Mouse (Mus musculus) kidney, adult 11 months (tissue): ENCODE results near the gene Gm1043.

ENCODE experiments used
- DNase-seq: peaks from one replicate; pipeline ENCODE4 v3.0.0; 2022

Gene Gm1043

DNA sequence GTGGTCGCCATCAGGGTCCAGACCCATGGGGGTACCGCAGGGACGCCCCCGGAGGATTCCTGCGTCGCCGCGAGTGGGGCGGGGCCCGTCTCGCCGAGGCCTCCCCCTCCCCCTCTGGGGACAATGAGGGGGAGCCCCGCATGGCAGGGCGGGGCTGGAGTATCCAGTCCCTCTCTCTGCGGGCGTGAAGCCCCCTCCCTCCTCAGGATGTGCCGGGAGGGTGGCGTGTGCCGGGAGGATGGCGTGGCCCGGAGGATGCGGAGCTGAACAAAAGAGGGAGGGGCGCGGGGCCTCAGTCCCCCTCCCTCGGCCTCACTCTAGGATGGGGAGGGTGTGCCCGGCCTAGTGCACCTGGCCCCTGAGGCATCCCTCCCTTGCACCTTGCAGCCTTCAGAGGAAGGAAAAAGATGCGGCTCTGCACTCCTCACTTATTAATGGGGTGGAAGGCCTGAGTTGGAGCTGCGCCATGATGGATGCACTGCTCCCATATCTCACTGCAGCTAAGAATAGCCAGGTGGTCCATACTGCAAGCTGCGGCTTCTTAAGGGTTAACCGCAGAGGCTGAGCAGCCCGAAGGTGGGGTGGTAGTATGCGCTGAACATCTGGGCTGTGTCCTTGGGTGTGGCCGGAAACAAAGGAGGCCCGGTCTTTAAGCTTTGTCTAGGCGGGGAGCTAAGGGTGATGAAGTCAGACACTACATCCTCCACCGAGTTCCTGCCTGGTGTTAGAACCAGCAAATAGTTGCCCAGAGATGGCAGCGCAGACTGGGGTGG, 161.2 kb downstream of the Gm1043 start:
- no peak for DNase-seq

DNA sequence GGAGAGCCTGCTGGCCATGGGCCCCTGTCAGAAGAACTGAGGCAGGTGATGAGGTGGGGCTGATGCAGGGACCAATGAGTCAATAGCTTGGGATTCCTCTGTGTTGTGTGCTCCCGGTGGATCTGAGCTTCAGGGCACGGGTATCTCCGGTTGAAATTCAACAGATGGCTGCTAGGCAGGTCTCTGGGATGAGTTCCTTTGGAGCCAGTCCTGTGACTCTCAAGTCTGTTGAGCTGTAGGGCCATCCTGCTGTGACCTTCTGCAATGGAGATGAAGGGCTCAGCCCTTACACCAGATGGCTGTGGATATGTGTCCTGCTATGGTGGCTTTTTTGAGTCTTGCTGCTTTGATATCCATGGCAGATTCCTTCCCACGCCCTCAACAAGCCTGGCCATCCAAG, 162.3 kb downstream of the Gm1043 start:
- no peak for DNase-seq

DNA sequence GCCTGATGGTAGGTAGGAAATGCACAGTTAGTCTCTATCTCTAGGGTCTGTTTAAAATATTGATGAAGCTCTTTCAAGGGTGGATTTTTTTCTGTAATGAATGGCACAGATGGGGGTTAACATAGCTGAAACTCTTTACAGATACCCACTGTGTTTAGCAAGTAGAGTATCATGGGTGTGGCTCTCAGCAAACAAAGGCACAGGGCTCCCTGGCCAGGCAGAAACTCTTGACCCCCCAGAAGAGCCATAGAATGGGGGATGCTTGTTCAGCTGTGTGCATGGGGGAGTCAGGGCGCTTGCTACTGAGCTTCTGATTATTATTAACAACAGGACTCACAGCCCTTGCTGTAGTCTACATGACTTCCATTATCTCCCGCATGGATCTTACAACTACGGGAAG, 163.7 kb downstream of the Gm1043 start:
- DNase-seq: no peak

DNA sequence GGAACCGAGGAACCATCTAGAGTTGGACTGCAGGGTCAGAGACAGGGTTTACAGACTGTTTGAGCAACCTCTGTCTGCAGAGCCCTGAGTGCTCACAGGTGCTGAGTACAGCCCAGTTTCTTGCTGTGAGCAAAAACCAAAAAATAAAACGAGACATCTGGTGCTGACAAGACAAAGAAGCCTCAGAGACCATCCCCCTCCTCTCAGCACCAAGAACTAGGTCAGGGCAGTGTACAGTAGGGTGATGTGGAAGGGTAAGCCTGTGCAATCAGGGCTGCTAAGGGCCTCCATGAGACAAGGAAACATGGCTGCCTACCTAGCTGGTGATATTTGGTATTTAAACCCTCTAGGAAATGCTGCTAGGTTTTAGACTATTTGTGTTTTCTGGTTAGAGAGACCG, 166.4 kb downstream of the Gm1043 start:
- no peak for DNase-seq

DNA sequence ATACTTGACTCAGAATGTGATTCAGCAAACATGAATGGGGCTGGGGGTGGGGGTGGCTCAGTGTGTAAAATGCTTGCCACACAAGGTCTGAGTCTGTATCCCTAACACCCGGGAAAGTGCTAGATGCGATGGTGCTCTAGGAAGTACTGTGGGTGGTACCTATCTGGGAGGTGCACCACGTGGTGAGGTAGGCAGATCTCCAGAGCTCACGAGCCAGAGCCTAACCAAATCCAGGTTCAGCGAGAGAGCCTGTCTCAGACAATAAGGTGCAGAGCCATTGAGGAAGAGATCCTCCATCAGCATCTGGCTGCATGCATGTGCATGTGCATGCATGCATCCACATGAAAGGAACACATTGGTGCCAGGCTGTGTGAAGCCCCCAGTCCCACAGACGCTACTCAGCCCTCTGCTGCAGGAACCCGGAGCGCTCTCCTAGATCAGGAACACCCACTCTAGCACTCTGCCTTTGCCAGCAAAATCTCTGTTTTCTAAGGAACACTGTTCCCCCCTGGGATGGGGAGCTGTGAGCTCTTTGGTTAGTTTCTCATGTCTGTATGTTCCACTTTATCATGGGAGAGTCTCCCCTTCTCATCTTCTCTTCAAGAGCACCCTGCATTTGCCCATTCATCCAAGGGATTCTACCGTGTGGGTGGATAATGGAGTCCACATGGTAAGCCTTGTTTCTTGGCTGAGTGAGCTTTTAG, 167.1 kb downstream of the Gm1043 start:
- DNase-seq: no peak

DNA sequence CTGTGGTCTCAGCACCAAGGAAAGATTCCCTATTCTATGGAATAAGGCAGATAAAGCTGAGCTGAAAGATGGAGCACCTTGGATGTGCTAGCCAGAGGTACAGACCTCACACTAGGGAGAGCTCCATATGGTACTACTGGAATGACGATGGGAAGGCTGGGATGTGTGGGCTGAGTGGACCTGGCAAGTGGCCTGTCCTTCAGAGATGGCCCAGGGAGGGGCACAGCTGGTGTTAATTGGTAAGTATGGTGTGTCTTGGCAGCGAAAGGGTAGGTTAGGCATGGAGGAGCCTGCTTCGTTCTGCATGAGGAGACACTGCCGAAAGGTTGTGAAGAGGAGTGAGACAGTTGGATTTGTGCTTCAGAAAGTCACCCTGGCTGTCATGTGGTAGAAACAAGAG, 169.4 kb downstream of the Gm1043 start:
- no peak for DNase-seq

DNA sequence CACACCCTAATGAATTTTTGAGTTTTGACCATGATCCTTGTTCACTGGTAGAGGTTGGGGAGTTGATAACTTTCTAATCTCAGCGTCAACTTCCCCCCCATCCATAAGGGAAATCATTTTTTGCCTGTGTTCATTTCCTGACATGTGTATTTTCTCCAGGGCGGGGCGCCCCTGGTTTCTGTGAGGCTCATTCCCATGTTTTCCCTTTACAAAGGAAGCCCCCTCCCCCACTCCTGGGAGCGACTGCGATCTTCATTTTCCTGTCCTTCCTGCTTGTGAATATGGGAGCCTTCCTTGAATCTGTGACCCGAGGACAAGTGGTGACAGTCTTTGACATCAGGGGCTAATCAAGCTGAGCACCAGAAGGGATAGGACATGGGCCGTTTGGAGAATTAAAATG, 171.7 kb downstream of the Gm1043 start:
- DNase-seq: no peak

DNA sequence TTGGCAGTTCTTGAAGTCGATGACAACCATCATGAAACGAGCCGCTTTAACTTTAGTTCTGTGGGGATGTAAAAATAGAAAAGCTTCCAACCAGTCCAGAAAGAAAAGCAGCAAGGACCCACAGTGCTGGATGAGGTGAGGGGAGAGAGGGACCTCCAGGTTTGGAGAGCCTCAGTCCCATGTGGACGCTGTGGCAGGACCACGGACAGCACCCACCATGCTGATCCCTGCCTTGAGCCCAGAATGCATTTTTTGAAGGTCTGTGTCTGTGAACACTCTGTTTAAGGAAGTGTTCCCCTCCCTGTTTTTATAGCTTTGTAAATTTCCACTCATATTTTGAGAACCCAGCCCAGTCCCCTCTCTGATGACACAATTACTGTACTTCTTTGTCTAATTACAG, 172.1 kb downstream of the Gm1043 start:
- DNase-seq: no peak

DNA sequence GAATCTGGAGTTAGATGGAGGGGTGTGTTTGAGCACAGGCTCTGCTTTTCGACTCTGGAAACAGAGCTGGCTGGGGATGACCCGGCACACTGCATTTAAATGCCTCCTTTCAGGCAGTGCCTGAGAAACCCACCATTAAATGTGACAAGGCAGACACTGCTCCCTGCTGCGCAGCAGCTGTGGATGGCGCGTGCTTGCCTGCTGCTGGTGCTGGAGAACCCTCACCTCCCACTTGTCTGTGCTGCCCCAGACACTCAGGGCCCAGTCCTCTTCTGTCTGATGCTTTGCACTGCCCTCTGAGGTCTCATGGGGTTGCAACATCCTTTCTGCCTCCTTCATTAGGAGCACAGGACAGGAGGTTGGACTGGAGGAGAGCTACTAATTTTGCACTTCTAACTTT, 176.6 kb downstream of the Gm1043 start:
- no peak for DNase-seq

DNA sequence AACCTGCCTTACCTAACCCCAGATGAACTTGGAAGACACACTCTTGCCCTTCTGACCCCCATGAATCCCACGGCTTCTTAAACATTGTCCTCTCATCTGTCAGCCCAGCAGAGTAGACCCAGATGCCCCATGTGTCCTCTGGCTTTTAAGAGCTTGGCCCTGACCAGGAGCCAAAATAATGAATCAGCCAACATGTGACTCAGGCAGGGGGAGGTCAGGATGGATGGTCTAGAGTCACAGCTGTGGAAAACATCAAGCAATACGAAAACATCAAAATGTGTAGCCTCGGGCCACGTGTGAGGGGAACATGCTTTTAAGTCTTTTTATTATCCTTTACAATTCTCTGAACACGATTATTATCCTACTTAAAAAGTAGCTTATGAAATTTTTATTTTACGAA, 178.6 kb downstream of the Gm1043 start:
- DNase-seq: no peak
